Mouse (Mus musculus): Measurements from ENCODE around the gene Itm2b.

- TF ChIP-seq CTCF (IDR thresholded peaks at IDR 0.05; ENCODE audit: low read depth, low read length) (no peak), POLR2A (IDR thresholded peaks at IDR 0.05; ENCODE audit: insufficient read depth, low read length) (no peak)
These were observed 23.2 kb upstream of the Itm2b start for GRCm38 (mm10) chr14:73408223-73408845.

Data from ES-Bruce4 (cell line).